Comparison of ENCODE assay signal across 7 mouse cellular contexts in the genomic region with DNA sequence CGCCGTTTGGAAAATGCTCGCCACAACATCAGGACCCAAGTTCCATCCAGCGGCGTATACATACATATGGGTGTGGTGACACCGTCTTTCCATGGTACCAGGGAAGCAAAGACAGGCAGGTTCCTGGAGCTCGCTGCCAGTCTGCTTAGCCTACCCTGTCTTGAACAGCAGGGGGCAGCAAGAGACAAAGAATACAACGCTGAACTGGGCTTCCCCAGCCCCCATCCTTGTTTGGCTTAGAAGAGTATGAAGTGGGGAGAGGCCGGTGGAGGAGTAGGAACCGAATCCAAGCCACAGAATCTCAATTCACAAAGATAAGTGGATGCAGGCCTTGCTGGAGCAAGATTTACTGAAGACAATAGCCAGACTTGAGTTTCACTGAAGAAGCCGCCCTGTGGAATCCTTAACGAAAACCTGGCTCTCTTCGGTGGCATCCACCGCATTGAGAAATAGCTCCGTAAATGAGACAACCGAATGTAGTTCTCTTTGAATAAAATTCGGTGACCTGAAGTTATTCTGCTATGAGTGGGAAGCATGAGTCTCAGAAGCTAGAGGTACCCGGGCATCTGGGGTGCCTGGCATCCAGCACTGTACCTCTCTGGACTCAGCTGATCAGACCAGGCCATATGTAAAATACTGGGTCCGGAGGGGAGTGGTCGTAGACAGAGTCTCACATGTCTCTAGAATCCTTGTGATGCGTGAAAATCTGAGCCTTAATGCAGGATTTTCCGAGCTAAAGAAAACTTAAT.
DNase-seq lines count a peak whose midpoint lies in the region; ATAC-seq lines count a peak whose summit lies in the region.

No protein-coding gene starts in this region.

- ATAC-seq in megakaryocyte, adult 5-6 weeks (ENCODE audit: poor library complexity, severe bottlenecking) = peak; percentile 64

- peak; percentile 30 for DNase-seq in adrenal gland, adult 8-10 months
- DNase-seq in embryo, embryonic 10 days (ENCODE audit: low spot score) = peak; percentile 88
- peak; percentile 74 for DNase-seq in gastrocnemius, postnatal 14 days
- peak; percentile 54 for DNase-seq in hindlimb bud, embryonic 11.5 days (ENCODE audit: extremely low spot score, low read depth, low spot score)
- peak; percentile 79 for DNase-seq in left cerebral cortex, adult 11 months (ENCODE audit: low spot score)
- peak; percentile 82 for DNase-seq in right cerebral cortex, postnatal 14 days

- intact Hi-C loops in gastrocnemius, postnatal 14 days (cut with DNase I; ENCODE audit: low total_unique reads) = loop anchor here (5.0 kb wide), 1 partner anchor 428 kb away; no protein-coding TSS in a partner anchor

Comparison
In these comparisons a context has a peak if more than half of its experiments do, and no peak if none do; other contexts are left out.
1. Peak in every context shown above with its lines: DNase-seq and ATAC-seq.
2. DNase-seq: peak in every context shown above with its lines; median percentile 88 in embryo, embryonic 10 days; 82 in right cerebral cortex, postnatal 14 days; 79 in left cerebral cortex, adult 11 months; 74 in gastrocnemius, postnatal 14 days; 54 in hindlimb bud, embryonic 11.5 days; 30 in adrenal gland, adult 8-10 months.